11 mouse cellular contexts compared by ENCODE assay signal in the genomic region with DNA sequence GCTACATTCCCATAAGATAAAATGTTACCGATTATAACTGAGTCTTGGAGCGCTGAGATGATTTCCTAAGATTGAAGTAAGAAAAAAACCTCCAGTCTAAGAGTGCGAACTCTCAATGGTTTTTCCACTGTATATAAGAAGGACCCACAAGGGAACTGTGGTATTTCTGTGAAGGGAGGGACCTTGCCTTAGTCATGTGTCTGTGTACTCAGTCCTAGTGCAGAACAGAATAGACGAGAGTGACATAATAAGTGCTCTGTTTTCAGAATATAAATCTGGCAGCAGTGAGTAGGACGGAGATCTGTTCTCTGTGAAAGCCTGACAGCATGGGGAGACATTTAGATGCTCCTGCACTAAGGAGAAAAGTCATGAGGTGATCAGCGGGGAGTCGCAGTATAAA.
DNase-seq lines count a peak whose midpoint lies in the region; ATAC-seq and TF ChIP-seq lines count a peak whose summit lies in the region.
"Had no signal": no experiment of that assay in that cellular context is flagged by ENCODE, and none has a peak within 500 bp of the region (broad histone marks: within the 10 kb centered on the region; RNA-seq: fewer than 3 reads in every experiment).

No protein-coding gene starts in this region.

- H3K4me2 ChIP-seq in embryonic facial prominence, embryonic 12.5 days (replicated peaks) = no peak overlapping the region
- H3K4me2 ChIP-seq in hindbrain, postnatal 0 days (ENCODE audit: low read depth, low read length) = no peak overlapping the region
- no peak overlapping the region for H3K4me2 ChIP-seq in midbrain, embryonic 16.5 days (ENCODE audit: low read length)
- no peak overlapping the region for H3K4me2 ChIP-seq in midbrain, embryonic 11.5 days
- no peak overlapping the region for H3K4me2 ChIP-seq in stomach, embryonic 16.5 days (ENCODE audit: low read depth, low read length)
- H3K4me2 ChIP-seq: liver, embryonic 11.5 days had no signal

- H3K9ac ChIP-seq in embryonic facial prominence, embryonic 12.5 days = no peak overlapping the region
- H3K9ac ChIP-seq in hindbrain, postnatal 0 days (replicated peaks; ENCODE audit: low read length) = no peak overlapping the region
- no peak overlapping the region for H3K9ac ChIP-seq in midbrain, embryonic 16.5 days (ENCODE audit: low read depth, low read length)
- no peak overlapping the region for H3K9ac ChIP-seq in midbrain, embryonic 11.5 days (ENCODE audit: low read length)
- H3K9ac ChIP-seq in stomach, embryonic 16.5 days (ENCODE audit: low read length) = no peak overlapping the region

- H3K27ac ChIP-seq in embryonic facial prominence, embryonic 12.5 days = no peak overlapping the region
- H3K27ac ChIP-seq in embryonic facial prominence, embryonic 10.5 days (replicated peaks) = no peak overlapping the region
- no peak overlapping the region for H3K27ac ChIP-seq in hindbrain, postnatal 0 days
- H3K27ac ChIP-seq in hindbrain, embryonic 10.5 days = no peak overlapping the region
- no peak overlapping the region for H3K27ac ChIP-seq in midbrain, embryonic 16.5 days (ENCODE audit: low read length)
- no peak overlapping the region for H3K27ac ChIP-seq in midbrain, embryonic 11.5 days (ENCODE audit: low read depth, low read length)
- H3K27ac ChIP-seq in stomach, embryonic 16.5 days (ENCODE audit: low read length) = no peak overlapping the region

- H3K36me3 ChIP-seq in embryonic facial prominence, embryonic 12.5 days = 0 out of 2 replicates have a peak, but pooled peaks cover 11% of the 10 kb centered on the region
- H3K36me3 ChIP-seq in embryonic facial prominence, embryonic 10.5 days (replicated peaks) = peaks cover 16% of the 10 kb centered on the region
- H3K36me3 ChIP-seq in hindbrain, postnatal 0 days (ENCODE audit: insufficient read depth, low read length) = no peaks in the 10 kb centered on the region
- 0 out of 2 replicates have a peak, but pooled peaks cover 5% of the 10 kb centered on the region for H3K36me3 ChIP-seq in hindbrain, embryonic 10.5 days
- H3K36me3 ChIP-seq in midbrain, embryonic 16.5 days (ENCODE audit: control insufficient read depth, insufficient read depth, low read length) = 0 out of 2 replicates have a peak, but pooled peaks cover 5% of the 10 kb centered on the region
- no peaks in the 10 kb centered on the region for H3K36me3 ChIP-seq in midbrain, embryonic 11.5 days (ENCODE audit: control insufficient read depth, insufficient read depth, low read length)
- H3K36me3 ChIP-seq in stomach, embryonic 16.5 days (ENCODE audit: control insufficient read depth, insufficient read depth, low read length) = 0 out of 2 replicates have a peak, but pooled peaks cover 3% of the 10 kb centered on the region

- DNase-seq in embryonic facial prominence, embryonic 10.5 days (ENCODE audit: low spot score) = no peak
- no peak for DNase-seq in hindbrain, postnatal 0 days (ENCODE audit: low spot score)
- DNase-seq in hindbrain, embryonic 10.5 days (ENCODE audit: low spot score) = no peak
- no peak for DNase-seq in midbrain, embryonic 11.5 days (ENCODE audit: low spot score, missing footprints)
- no peak for DNase-seq in right cerebral cortex, postnatal 4 days
- DNase-seq: lung, postnatal 14 days; retina, postnatal 1 day had no signal

- no peak for TF ChIP-seq CTCF in hindbrain, postnatal 0 days (IDR thresholded peaks at IDR 0.05; ENCODE audit: low read depth)

- H3K4me1 ChIP-seq in embryonic facial prominence, embryonic 12.5 days = no peaks in the 10 kb centered on the region
- no peaks in the 10 kb centered on the region; the same call in 1 of the 2 replicates for H3K4me1 ChIP-seq in embryonic facial prominence, embryonic 10.5 days
- no peaks in the 10 kb centered on the region for H3K4me1 ChIP-seq in hindbrain, postnatal 0 days (ENCODE audit: insufficient read depth, low read length)
- peaks cover 5% of the 10 kb centered on the region; the same call in 1 of the 2 replicates for H3K4me1 ChIP-seq in hindbrain, embryonic 10.5 days (replicated peaks)
- no peaks in the 10 kb centered on the region for H3K4me1 ChIP-seq in midbrain, embryonic 16.5 days (ENCODE audit: control insufficient read depth, insufficient read depth, low read length)
- H3K4me1 ChIP-seq in midbrain, embryonic 11.5 days (ENCODE audit: control insufficient read depth, insufficient read depth, low read length) = no peaks in the 10 kb centered on the region
- H3K4me1 ChIP-seq in stomach, embryonic 16.5 days (ENCODE audit: control insufficient read depth, insufficient read depth, low read length) = peaks cover 8% of the 10 kb centered on the region; the same call in 1 of the 2 replicates

- H3K27me3 ChIP-seq in embryonic facial prominence, embryonic 12.5 days = no peaks in the 10 kb centered on the region
- H3K27me3 ChIP-seq in embryonic facial prominence, embryonic 10.5 days (replicated peaks; ENCODE audit: low read depth, poor library complexity, severe bottlenecking) = no peaks in the 10 kb centered on the region
- H3K27me3 ChIP-seq in hindbrain, postnatal 0 days (ENCODE audit: insufficient read depth, low read length) = no peaks in the 10 kb centered on the region
- H3K27me3 ChIP-seq in hindbrain, embryonic 10.5 days (ENCODE audit: insufficient read depth, poor library complexity, severe bottlenecking) = no peaks in the 10 kb centered on the region
- no peaks in the 10 kb centered on the region for H3K27me3 ChIP-seq in midbrain, embryonic 16.5 days (ENCODE audit: control insufficient read depth, insufficient read depth, low read depth, low read length)
- H3K27me3 ChIP-seq in midbrain, embryonic 11.5 days (ENCODE audit: control insufficient read depth, insufficient read depth, low read length) = no peaks in the 10 kb centered on the region
- no peaks in the 10 kb centered on the region for H3K27me3 ChIP-seq in stomach, embryonic 16.5 days (ENCODE audit: control insufficient read depth, insufficient read depth, low read length)

- peak; percentile 64; the same call in 1 of the 2 replicates for ATAC-seq in embryonic facial prominence, embryonic 12.5 days (ENCODE audit: insufficient number of reproducible peaks, insufficient read depth, low FRiP score, low TSS enrichment)
- ATAC-seq in hindbrain, postnatal 0 days = peak; percentile 70; the same call in 1 of the 2 replicates
- ATAC-seq in midbrain, embryonic 16.5 days = peak; percentile 66; the same call in 1 of the 2 replicates
- ATAC-seq in midbrain, embryonic 11.5 days (ENCODE audit: low FRiP score) = no peak
- ATAC-seq in stomach, embryonic 16.5 days (ENCODE audit: insufficient read depth, low FRiP score) = peak; percentile 69; the same call in 1 of the 2 replicates

- H3K4me3 ChIP-seq in embryonic facial prominence, embryonic 12.5 days = no peak overlapping the region
- no peak overlapping the region for H3K4me3 ChIP-seq in embryonic facial prominence, embryonic 10.5 days
- H3K4me3 ChIP-seq in hindbrain, postnatal 0 days (ENCODE audit: low read length) = no peak overlapping the region
- H3K4me3 ChIP-seq in hindbrain, embryonic 10.5 days = no peak overlapping the region
- no peak overlapping the region for H3K4me3 ChIP-seq in midbrain, embryonic 16.5 days (ENCODE audit: low read depth, low read length)
- no peak overlapping the region for H3K4me3 ChIP-seq in midbrain, embryonic 11.5 days (ENCODE audit: low read depth, low read length)
- no peak overlapping the region for H3K4me3 ChIP-seq in stomach, embryonic 16.5 days (replicated peaks; ENCODE audit: low read length)

- no peaks in the 10 kb centered on the region for H3K9me3 ChIP-seq in embryonic facial prominence, embryonic 12.5 days
- no peaks in the 10 kb centered on the region for H3K9me3 ChIP-seq in embryonic facial prominence, embryonic 10.5 days
- no peaks in the 10 kb centered on the region for H3K9me3 ChIP-seq in hindbrain, postnatal 0 days (ENCODE audit: low read length)
- no peaks in the 10 kb centered on the region for H3K9me3 ChIP-seq in hindbrain, embryonic 10.5 days
- H3K9me3 ChIP-seq in midbrain, embryonic 16.5 days (replicated peaks; ENCODE audit: control insufficient read depth, low read length, poor library complexity, severe bottlenecking) = no peaks in the 10 kb centered on the region
- H3K9me3 ChIP-seq in midbrain, embryonic 11.5 days (ENCODE audit: control insufficient read depth, low read length) = no peaks in the 10 kb centered on the region
- no peaks in the 10 kb centered on the region for H3K9me3 ChIP-seq in stomach, embryonic 16.5 days (replicated peaks; ENCODE audit: control insufficient read depth, low read length)

- 53% methylated on average over 6 of the region's 7 CpGs for WGBS in embryonic facial prominence, embryonic 12.5 days
- 72% methylated on average over 6 of the region's 7 CpGs for WGBS in embryonic facial prominence, embryonic 10.5 days
- WGBS in hindbrain, postnatal 0 days = 42% methylated on average over 7 of the region's 7 CpGs
- 69% methylated on average over 7 of the region's 7 CpGs for WGBS in hindbrain, embryonic 10.5 days
- 61% methylated on average over 7 of the region's 7 CpGs for WGBS in midbrain, embryonic 16.5 days
- 76% methylated on average over 7 of the region's 7 CpGs for WGBS in midbrain, embryonic 11.5 days
- WGBS in stomach, embryonic 16.5 days = 49% methylated on average over 5 of the region's 7 CpGs
